Mouse (Mus musculus) intestine, embryonic 14.5 days (tissue): ENCODE results near the gene Fam83e. TPM values are rescaled to one million over a fixed set of nuclear protein-coding genes. Genes with fewer than 3 reads are reported as not detected.
A peak's percentile ranks its signal among the peaks of the same experiment; 100 is the strongest.

Experiments
- ATAC-seq: fragments of 200-750 bp; cut with Nextera tagmentation; replicated peaks from 2 replicates; pipeline ENCODE4 v1.8.0; 2017; ENCODE audit warnings: low read depth, moderate number of reproducible peaks, moderate TSS enrichment, moderate library complexity; ENCODE audit not compliant: low FRiP score, low TSS enrichment
- DNase-seq: peaks from one replicate; pipeline ENCODE4 v3.0.0-alpha.2; 2018; ENCODE audit warnings: low spot score
- H3K27ac ChIP-seq: fragments of 300-500 bp; sonication (generic); 2 replicates; pipeline ENCODE4 v1.5.1; 2014; ENCODE audit warnings: low read depth, mild to moderate bottlenecking, control low read depth
- H3K27me3 ChIP-seq: fragments of 300-500 bp; sonication (generic); replicated peaks from 2 replicates; pipeline ENCODE4 v1.6.1; 2014; ENCODE audit warnings: low read length, control low read depth; ENCODE audit not compliant: control insufficient read depth, insufficient read depth
- H3K36me3 ChIP-seq: fragments of 300-500 bp; sonication (generic); 2 replicates; pipeline ENCODE4 v1.6.1; 2014; ENCODE audit warnings: low read length, control low read depth; ENCODE audit not compliant: control insufficient read depth, insufficient read depth
- H3K4me1 ChIP-seq: fragments of 300-500 bp; sonication (generic); replicated peaks from 2 replicates; pipeline ENCODE4 v1.6.1; 2014; ENCODE audit warnings: low read length, control low read depth, mixed read lengths; ENCODE audit not compliant: control insufficient read depth, insufficient read depth
- H3K4me2 ChIP-seq: fragments of 300-500 bp; sonication (generic); 2 replicates; pipeline ENCODE4 v1.6.1; 2014; ENCODE audit warnings: low read length
- H3K4me3 ChIP-seq: fragments of 300-500 bp; sonication (generic); 2 replicates; pipeline ENCODE4 v1.5.1; 2014; ENCODE audit warnings: low read depth, low read length, control low read depth, mixed read lengths
- H3K9ac ChIP-seq: fragments of 300-500 bp; sonication (generic); 2 replicates; pipeline ENCODE4 v1.6.1; 2014; ENCODE audit warnings: mild to moderate bottlenecking, low read length
- H3K9me3 ChIP-seq: fragments of 300-500 bp; sonication (generic); 2 replicates; pipeline ENCODE4 v1.6.1; 2016; ENCODE audit warnings: low read length, control low read depth; ENCODE audit not compliant: control insufficient read depth
- WGBS: fragments of 180-500 bp; shearing (Covaris S2); extraction: QIAGEN DNeasy Blood & Tissue Kit; methylation state at CpG from one replicate; pipeline ENCODE4 v1.1.7; 2014; 5-methylcytosine and 5-hydroxymethylcytosine counted together
- polyA plus RNA-seq: library from polyadenylated mRNA; unstranded; fragments of >200 nt; fragmentation: Nextera tagmentation; extraction: Ambion mirVana; gene quantifications from 2 replicates; pipeline ENCODE4 v1.2.1, GENCODE M21; 2014

The Fam83e gene
- polyA plus RNA-seq, 1 experiment from 2014 or later, result 5.8 TPM

- no peaks in the 10 kb centered on the region for H3K27me3 ChIP-seq
- H3K27ac ChIP-seq, result no peak overlapping the region
- no peak for ATAC-seq
- no peak overlapping the region for H3K4me2 ChIP-seq
- H3K4me1 ChIP-seq, result peaks cover 8% of the 10 kb centered on the region; the same call in 1 of the 2 replicates
- no peak overlapping the region for H3K4me3 ChIP-seq
- H3K9ac ChIP-seq, result no peak overlapping the region
- 77% methylated on average over 13 of the region's 13 CpGs for WGBS
- H3K36me3 ChIP-seq, result peaks cover 74% of the 10 kb centered on the region
- DNase-seq, result no peak
- H3K9me3 ChIP-seq, result no peaks in the 10 kb centered on the region
Observed at GRCm38 (mm10) chr7:45722348-45722713, 1.3 kb downstream of the Fam83e start.

- peaks cover 76% of the 10 kb centered on the region for H3K36me3 ChIP-seq
- H3K4me1 ChIP-seq, result peaks cover 8% of the 10 kb centered on the region; the same call in 1 of the 2 replicates
- DNase-seq (no peak), ATAC-seq (no peak)
- 85% methylated on average over 4 of the region's 4 CpGs for WGBS
- no peaks in the 10 kb centered on the region for H3K27me3 ChIP-seq
- no peak overlapping the region for H3K9ac ChIP-seq
- no peaks in the 10 kb centered on the region for H3K9me3 ChIP-seq
- H3K4me2 ChIP-seq, result no peak overlapping the region
- H3K27ac ChIP-seq, result no peak overlapping the region
- H3K4me3 ChIP-seq, result no peak overlapping the region
Observed at GRCm38 (mm10) chr7:45723301-45723700, 2.3 kb downstream of the Fam83e start.

- no peak overlapping the region for H3K9ac ChIP-seq
- no peak overlapping the region for H3K27ac ChIP-seq
- H3K9me3 ChIP-seq, result no peaks in the 10 kb centered on the region
- H3K4me3 ChIP-seq, result no peak overlapping the region
- ATAC-seq, result no peak
- no peaks in the 10 kb centered on the region for H3K27me3 ChIP-seq
- peaks cover 78% of the 10 kb centered on the region for H3K36me3 ChIP-seq
- DNase-seq, result no peak
- H3K4me2 ChIP-seq, result no peak overlapping the region
- 92% methylated on average over 14 of the region's 14 CpGs for WGBS
- H3K4me1 ChIP-seq, result peaks cover 8% of the 10 kb centered on the region; the same call in 1 of the 2 replicates
Observed at GRCm38 (mm10) chr7:45723781-45724180, 2.8 kb downstream of the Fam83e start.

GRCm38 (mm10) chr7:45725151-45725550 lies 4.1 kb downstream of the Fam83e start:
- no peak for DNase-seq
- no peak overlapping the region for H3K4me3 ChIP-seq
- H3K27ac ChIP-seq, result no peak overlapping the region
- peaks cover 67% of the 10 kb centered on the region for H3K36me3 ChIP-seq
- 91% methylated on average over 9 of the region's 9 CpGs for WGBS
- no peak overlapping the region for H3K9ac ChIP-seq
- peaks cover 2% of the 10 kb centered on the region; the same call in 1 of the 2 replicates for H3K4me1 ChIP-seq
- H3K9me3 ChIP-seq, result no peaks in the 10 kb centered on the region
- no peak overlapping the region for H3K4me2 ChIP-seq
- ATAC-seq, result no peak
- no peaks in the 10 kb centered on the region for H3K27me3 ChIP-seq

- ATAC-seq, result no peak
- WGBS, result 94% methylated on average over 11 of the region's 11 CpGs
- no peaks in the 10 kb centered on the region for H3K27me3 ChIP-seq
- H3K4me1 ChIP-seq, result peaks cover 8% of the 10 kb centered on the region
- no peak within 1 kb of the TSS for H3K9ac ChIP-seq
- H3K36me3 ChIP-seq, result peaks cover 61% of the 10 kb centered on the region
- no peak within 1 kb of the TSS for H3K4me2 ChIP-seq
- no peak for DNase-seq
- H3K9me3 ChIP-seq, result no peaks in the 10 kb centered on the region
- no peak within 1 kb of the TSS for H3K4me3 ChIP-seq
- H3K27ac ChIP-seq, result no peak within 1 kb of the TSS
Observed at GRCm38 (mm10) chr7:45725713-45726112, 4.7 kb downstream of the Fam83e start, which contains the start of gene Spaca4. Gene Spaca4, minus strand, starts transcription at chr7:45725813.

- peaks cover 12% of the 10 kb centered on the region for H3K4me1 ChIP-seq
- WGBS, result 94% methylated on average over 10 of the region's 10 CpGs
- no peaks in the 10 kb centered on the region for H3K9me3 ChIP-seq
- DNase-seq (no peak), ATAC-seq (no peak)
- H3K4me2 ChIP-seq, result no peak overlapping the region
- no peak overlapping the region for H3K27ac ChIP-seq
- peaks cover 55% of the 10 kb centered on the region for H3K36me3 ChIP-seq
- H3K4me3 ChIP-seq, result no peak overlapping the region
- H3K27me3 ChIP-seq, result no peaks in the 10 kb centered on the region
- H3K9ac ChIP-seq, result no peak overlapping the region
Observed at GRCm38 (mm10) chr7:45726419-45726818, 5.4 kb downstream of the Fam83e start.

GRCm38 (mm10) chr7:45727625-45728024 lies 6.6 kb downstream of the Fam83e start:
- Histone ChIP-seq H3K9me3 (no peaks in the 10 kb centered on the region), H3K4me3 (no peak overlapping the region), H3K4me2 (peak overlapping the region; percentile 13; the same call in 1 of the 2 replicates), H3K9ac (no peak overlapping the region), H3K36me3 (peaks cover 43% of the 10 kb centered on the region), H3K4me1 (peaks cover 12% of the 10 kb centered on the region), H3K27me3 (no peaks in the 10 kb centered on the region), H3K27ac (peak overlapping the region; percentile 64)
- no peak for DNase-seq
- WGBS, result 47% methylated on average over 3 of the region's 3 CpGs
- peak; percentile 21; the same call in 1 of the 2 replicates for ATAC-seq

- Histone ChIP-seq H3K4me1 (peaks cover 12% of the 10 kb centered on the region), H3K27me3 (no peaks in the 10 kb centered on the region), H3K4me2 (no peak overlapping the region), H3K4me3 (no peak overlapping the region), H3K9me3 (no peaks in the 10 kb centered on the region), H3K36me3 (peaks cover 10% of the 10 kb centered on the region), H3K27ac (peak overlapping the region; percentile 59; the same call in 1 of the 2 replicates), H3K9ac (no peak overlapping the region)
- 0 out of 2 replicates have a peak, but pooled peaks have one; percentile 12 for ATAC-seq
- DNase-seq, result peak; percentile 87
- 16% methylated on average over 16 of the region's 16 CpGs for WGBS
Observed at GRCm38 (mm10) chr7:45730727-45731431, 9.9 kb downstream of the Fam83e start.

- Histone ChIP-seq H3K4me2 (no peak overlapping the region), H3K4me3 (no peak overlapping the region), H3K36me3 (peaks cover 5% of the 10 kb centered on the region), H3K27me3 (no peaks in the 10 kb centered on the region), H3K9me3 (no peaks in the 10 kb centered on the region), H3K9ac (no peak overlapping the region), H3K4me1 (peaks cover 12% of the 10 kb centered on the region), H3K27ac (no peak overlapping the region)
- ATAC-seq (no peak), DNase-seq (no peak)
- WGBS, result 72% methylated on average over 5 of the region's 5 CpGs
Observed at GRCm38 (mm10) chr7:45733477-45733876, 12.5 kb downstream of the Fam83e start.
